Mouse (Mus musculus): ENCODE results near the gene Macrod2.

- TF ChIP-seq CTCF (IDR thresholded peaks at IDR 0.05; ENCODE audit: control insufficient read depth, insufficient read depth, insufficient read length) (no peak), MYOG (IDR thresholded peaks at IDR 0.05; ENCODE audit: control insufficient read depth, extremely low read depth, insufficient read length) (no peak)
Observed at GRCm38 (mm10) chr2:140615451-140615850, 220.3 kb downstream of the Macrod2 start.

All from C2C12 (cell line).